Mouse (Mus musculus): Measurements from ENCODE around the gene Atp9a. TPM values are rescaled to one million over a fixed set of nuclear protein-coding genes. Genes with fewer than 3 reads are reported as not detected.

Atp9a gene
- polyA plus RNA-seq, 1 experiment, result 41.6 TPM

DNA sequence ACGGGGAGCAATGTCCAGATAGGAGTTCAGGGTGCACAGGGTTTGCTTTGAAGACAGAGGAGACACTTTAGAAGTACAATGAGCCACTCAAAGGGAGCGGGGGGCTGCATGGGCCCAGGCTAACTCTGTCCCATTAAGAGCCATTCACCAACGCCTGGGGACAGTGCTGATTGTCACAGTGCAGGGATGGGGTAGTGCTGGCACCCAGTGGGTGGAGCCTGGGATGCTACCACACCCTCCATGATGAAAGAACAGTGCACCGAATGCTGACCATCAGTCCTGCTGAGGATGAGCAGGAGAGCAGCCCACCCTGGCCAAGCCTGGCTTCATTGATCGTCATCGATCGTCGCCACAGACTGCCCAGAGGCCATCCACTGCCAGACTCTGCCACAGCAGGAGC is 11.0 kb downstream of the Atp9a start:
- Histone ChIP-seq H3K36me3 (ENCODE audit: control insufficient read depth, insufficient read depth) (no peaks in the 10 kb centered on the region), H3K4me3 (no peak overlapping the region), H3ac (ENCODE audit: control insufficient read depth, insufficient read length) (no peak overlapping the region), H3K4me2 (ENCODE audit: low read depth) (no peak overlapping the region), H3K79me2 (ENCODE audit: control insufficient read depth, insufficient read depth) (no peaks in the 10 kb centered on the region), H3K27me3 (ENCODE audit: control insufficient read depth, insufficient read depth, insufficient read length) (no peaks in the 10 kb centered on the region)
- no peak for TF ChIP-seq E2F4 (IDR thresholded peaks at IDR 0.05; ENCODE audit: insufficient read depth)
- no peak for TF ChIP-seq REST (IDR thresholded peaks at IDR 0.05; ENCODE audit: insufficient read depth, insufficient read length)
- TF ChIP-seq TCF3 (IDR thresholded peaks at IDR 0.05; ENCODE audit: insufficient read length, low read depth), result no peak
- TF ChIP-seq POLR2AphosphoS2 (IDR thresholded peaks at IDR 0.05; ENCODE audit: insufficient read length, low read depth), result no peak
- TF ChIP-seq MYOG (IDR thresholded peaks at IDR 0.05; ENCODE audit: control insufficient read depth in 1 of 3, insufficient read depth in 1 of 3, insufficient read length in 2 of 3, low read depth in 2 of 3), result no peak
- TF ChIP-seq CEBPB (IDR thresholded peaks at IDR 0.05; ENCODE audit: insufficient read depth, poor library complexity, severe bottlenecking), result no peak
- TF ChIP-seq MAX (IDR thresholded peaks at IDR 0.05; ENCODE audit: low read depth), result no peak
- TF ChIP-seq SRF (IDR thresholded peaks at IDR 0.05; ENCODE audit: control insufficient read depth, insufficient read length, low read depth), result no peak
- no peak for TF ChIP-seq MYOD1 (IDR thresholded peaks at IDR 0.05; ENCODE audit: control insufficient read depth in 1 of 3, insufficient read length in 2 of 3, low read depth in 2 of 3)
- TF ChIP-seq POLR2A (IDR thresholded peaks at IDR 0.05; ENCODE audit: insufficient read length, low read depth), result no peak
- TF ChIP-seq TCF12 (IDR thresholded peaks at IDR 0.05; ENCODE audit: insufficient read depth, poor library complexity, severe bottlenecking), result no peak
- TF ChIP-seq USF1 (IDR thresholded peaks at IDR 0.05; ENCODE audit: low read depth), result no peak

DNA sequence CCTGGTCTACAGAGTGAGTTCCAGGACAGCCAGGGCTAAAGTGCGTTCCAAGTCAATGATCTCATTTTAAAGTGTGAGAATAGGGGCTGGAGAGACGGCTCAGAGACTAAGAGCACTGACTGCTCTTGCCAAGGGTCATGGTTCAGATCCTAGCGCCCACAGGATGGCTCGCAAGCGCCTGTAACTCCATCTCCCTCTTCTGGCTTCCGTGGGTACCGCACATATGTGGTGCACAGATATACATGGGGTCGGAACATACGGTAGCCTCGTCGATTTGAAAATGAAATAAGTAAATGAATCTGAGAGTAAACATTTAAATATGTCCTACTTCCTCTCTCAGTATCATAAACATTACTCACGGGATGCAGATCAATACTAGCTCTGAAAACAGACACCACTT is 12.5 kb downstream of the Atp9a start:
- Histone ChIP-seq H3K27me3 (ENCODE audit: control insufficient read depth, insufficient read depth, insufficient read length) (no peaks in the 10 kb centered on the region), H3K4me2 (ENCODE audit: low read depth) (no peak overlapping the region), H3K79me2 (ENCODE audit: control insufficient read depth, insufficient read depth) (no peaks in the 10 kb centered on the region), H3K36me3 (ENCODE audit: control insufficient read depth, insufficient read depth) (no peaks in the 10 kb centered on the region), H3K4me3 (no peak overlapping the region), H3ac (ENCODE audit: control insufficient read depth, insufficient read length) (no peak overlapping the region)
- TF ChIP-seq SRF (IDR thresholded peaks at IDR 0.05; ENCODE audit: control insufficient read depth, insufficient read length, low read depth) (no peak), MYOD1 (IDR thresholded peaks at IDR 0.05; ENCODE audit: control insufficient read depth in 1 of 3, insufficient read length in 2 of 3, low read depth in 2 of 3) (no peak), POLR2AphosphoS2 (IDR thresholded peaks at IDR 0.05; ENCODE audit: insufficient read length, low read depth) (no peak), USF1 (IDR thresholded peaks at IDR 0.05; ENCODE audit: low read depth) (no peak)

DNA sequence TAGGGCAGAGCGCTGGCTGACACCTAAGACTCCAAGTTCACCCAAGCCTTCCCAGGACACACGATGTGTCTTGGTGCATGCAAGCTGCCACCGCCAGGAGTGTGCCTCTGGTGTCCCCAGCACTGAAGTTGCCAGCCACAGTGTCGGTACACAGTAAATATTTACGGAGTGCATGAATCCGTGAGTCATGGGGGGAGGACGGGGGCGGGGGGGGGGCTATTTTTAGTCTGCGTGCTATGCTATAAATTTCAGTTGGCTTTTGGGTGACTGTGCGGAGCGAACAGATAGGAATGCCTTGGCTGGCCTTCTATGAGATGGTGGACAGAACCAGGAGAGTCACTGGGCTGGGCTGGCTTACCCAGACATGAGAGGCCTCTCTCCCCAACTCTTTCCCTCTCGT is 14.2 kb downstream of the Atp9a start:
- H3ac ChIP-seq (ENCODE audit: control insufficient read depth, insufficient read length), result no peak overlapping the region
- no peaks in the 10 kb centered on the region for H3K36me3 ChIP-seq (ENCODE audit: control insufficient read depth, insufficient read depth)
- no peak for TF ChIP-seq E2F4 (IDR thresholded peaks at IDR 0.05; ENCODE audit: insufficient read depth)
- TF ChIP-seq TCF3 (IDR thresholded peaks at IDR 0.05; ENCODE audit: insufficient read length, low read depth), result no peak
- no peak for TF ChIP-seq MYOG (IDR thresholded peaks at IDR 0.05; ENCODE audit: control insufficient read depth in 1 of 3, insufficient read depth in 1 of 3, insufficient read length in 2 of 3, low read depth in 2 of 3)
- no peaks in the 10 kb centered on the region for H3K27me3 ChIP-seq (ENCODE audit: control insufficient read depth, insufficient read depth, insufficient read length)
- no peaks in the 10 kb centered on the region for H3K79me2 ChIP-seq (ENCODE audit: control insufficient read depth, insufficient read depth)
- no peak overlapping the region for H3K4me2 ChIP-seq (ENCODE audit: low read depth)
- no peak overlapping the region for H3K4me3 ChIP-seq

DNA sequence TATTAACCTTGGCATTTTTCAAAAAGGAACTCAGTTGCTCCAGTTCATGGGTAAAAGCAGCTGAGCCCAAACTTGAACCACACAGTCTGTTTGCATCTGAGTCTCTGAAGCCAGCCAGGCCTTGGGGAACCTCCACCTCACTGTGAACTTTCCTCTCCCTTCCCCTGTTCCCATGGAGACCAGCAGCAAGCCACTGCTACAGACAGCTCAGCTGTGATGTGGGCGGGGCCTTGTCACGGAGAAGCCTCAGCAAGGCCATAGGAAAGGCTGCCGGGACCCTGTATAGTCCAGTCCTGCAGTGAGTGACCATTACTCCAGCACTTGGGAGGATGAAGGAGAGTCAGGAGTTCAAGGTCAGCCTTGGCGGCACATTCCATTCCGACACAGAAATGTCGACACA is 16.2 kb downstream of the Atp9a start:
- Histone ChIP-seq H3K36me3 (ENCODE audit: control insufficient read depth, insufficient read depth) (no peaks in the 10 kb centered on the region), H3K27me3 (ENCODE audit: control insufficient read depth, insufficient read depth, insufficient read length) (no peaks in the 10 kb centered on the region), H3K4me2 (ENCODE audit: low read depth) (no peak overlapping the region), H3K4me3 (no peak overlapping the region), H3ac (ENCODE audit: control insufficient read depth, insufficient read length) (no peak overlapping the region), H3K79me2 (ENCODE audit: control insufficient read depth, insufficient read depth) (no peaks in the 10 kb centered on the region)
- no peak for TF ChIP-seq REST (IDR thresholded peaks at IDR 0.05; ENCODE audit: insufficient read depth, insufficient read length)
- TF ChIP-seq MYOD1 (IDR thresholded peaks at IDR 0.05; ENCODE audit: control insufficient read depth in 1 of 3, insufficient read length in 2 of 3, low read depth in 2 of 3), result no peak
- TF ChIP-seq USF1 (IDR thresholded peaks at IDR 0.05; ENCODE audit: low read depth), result no peak
- no peak for TF ChIP-seq TCF3 (IDR thresholded peaks at IDR 0.05; ENCODE audit: insufficient read length, low read depth)
- no peak for TF ChIP-seq TCF12 (IDR thresholded peaks at IDR 0.05; ENCODE audit: insufficient read depth, poor library complexity, severe bottlenecking)
- TF ChIP-seq MYOG (IDR thresholded peaks at IDR 0.05; ENCODE audit: control insufficient read depth in 1 of 3, insufficient read depth in 1 of 3, insufficient read length in 2 of 3, low read depth in 2 of 3), result no peak
- no peak for TF ChIP-seq SRF (IDR thresholded peaks at IDR 0.05; ENCODE audit: control insufficient read depth, insufficient read length, low read depth)
- no peak for TF ChIP-seq MAX (IDR thresholded peaks at IDR 0.05; ENCODE audit: low read depth)
- TF ChIP-seq POLR2A (IDR thresholded peaks at IDR 0.05; ENCODE audit: insufficient read length, low read depth), result no peak
- TF ChIP-seq CEBPB (IDR thresholded peaks at IDR 0.05; ENCODE audit: insufficient read depth, poor library complexity, severe bottlenecking), result no peak
- no peak for TF ChIP-seq POLR2AphosphoS2 (IDR thresholded peaks at IDR 0.05; ENCODE audit: insufficient read length, low read depth)
- no peak for TF ChIP-seq E2F4 (IDR thresholded peaks at IDR 0.05; ENCODE audit: insufficient read depth)

DNA sequence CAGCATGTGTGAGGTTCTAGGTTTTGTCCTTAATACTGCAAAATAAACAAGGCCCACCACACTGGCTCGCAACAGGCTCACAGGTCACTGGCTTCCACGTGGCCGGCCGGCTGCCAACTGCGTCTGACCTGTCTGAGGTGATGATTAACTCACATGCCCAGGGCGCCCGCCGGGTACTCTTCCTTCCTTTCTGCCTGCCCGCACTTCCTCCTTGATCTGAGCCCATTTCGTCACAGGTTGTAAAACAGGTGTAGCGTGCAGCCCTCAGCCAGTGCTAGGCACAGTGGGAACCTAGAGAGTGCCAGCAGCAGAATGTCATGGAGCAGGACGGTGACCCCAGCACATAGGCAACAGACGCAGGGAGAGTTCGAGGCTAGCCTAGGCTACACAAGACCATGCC is 20.9 kb downstream of the Atp9a start:
- Histone ChIP-seq H3K36me3 (ENCODE audit: control insufficient read depth, insufficient read depth) (no peaks in the 10 kb centered on the region), H3ac (ENCODE audit: control insufficient read depth, insufficient read length) (no peak overlapping the region)

More for the DNA sequence above, 20.9 kb downstream of the Atp9a start:
- no peak overlapping the region for H3K4me3 ChIP-seq
- peaks cover 4% of the 10 kb centered on the region for H3K27me3 ChIP-seq (ENCODE audit: control insufficient read depth, insufficient read depth, insufficient read length)
- TF ChIP-seq E2F4 (IDR thresholded peaks at IDR 0.05; ENCODE audit: insufficient read depth) (no peak), MAX (IDR thresholded peaks at IDR 0.05; ENCODE audit: low read depth) (no peak), POLR2A (IDR thresholded peaks at IDR 0.05; ENCODE audit: insufficient read length, low read depth) (no peak), MYOG (IDR thresholded peaks at IDR 0.05; ENCODE audit: control insufficient read depth in 1 of 3, insufficient read depth in 1 of 3, insufficient read length in 2 of 3, low read depth in 2 of 3) (no peak), SRF (IDR thresholded peaks at IDR 0.05; ENCODE audit: control insufficient read depth, insufficient read length, low read depth) (no peak), POLR2AphosphoS2 (IDR thresholded peaks at IDR 0.05; ENCODE audit: insufficient read length, low read depth) (no peak), TCF12 (IDR thresholded peaks at IDR 0.05; ENCODE audit: insufficient read depth, poor library complexity, severe bottlenecking) (no peak), MYOD1 (IDR thresholded peaks at IDR 0.05; ENCODE audit: control insufficient read depth in 1 of 3, insufficient read length in 2 of 3, low read depth in 2 of 3) (no peak), USF1 (IDR thresholded peaks at IDR 0.05; ENCODE audit: low read depth) (no peak), TCF3 (IDR thresholded peaks at IDR 0.05; ENCODE audit: insufficient read length, low read depth) (no peak)
- H3K79me2 ChIP-seq (ENCODE audit: control insufficient read depth, insufficient read depth), result no peaks in the 10 kb centered on the region
- no peak overlapping the region for H3K4me2 ChIP-seq (ENCODE audit: low read depth)

Data from myocyte (in vitro differentiated cells).